Mouse (Mus musculus): ENCODE results near the gene Dis3l2.

DNA sequence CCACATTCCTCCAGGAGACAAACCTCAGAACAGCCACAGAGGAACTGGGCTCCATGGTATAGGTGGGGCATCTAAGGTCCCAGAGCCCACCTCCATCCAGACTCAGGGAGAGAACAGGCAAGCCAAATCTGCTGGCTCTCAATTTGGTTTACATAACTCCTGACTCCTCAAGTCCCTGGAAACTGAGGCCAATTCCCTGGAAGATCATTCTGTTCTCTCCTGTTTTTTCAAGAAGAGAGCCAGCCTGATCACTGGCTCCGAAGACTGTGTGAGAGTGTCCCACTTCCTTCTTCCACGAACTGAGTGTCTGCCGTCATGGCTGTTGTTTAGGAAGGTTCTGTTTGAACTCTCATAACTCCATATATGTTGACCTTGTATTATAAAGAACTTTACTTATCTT is 305.5 kb downstream of the Dis3l2 start:
- TF ChIP-seq TAL1 (IDR thresholded peaks at IDR 0.05; ENCODE audit: low read length) (no peak), GATA1 (IDR thresholded peaks at IDR 0.05; ENCODE audit: low read length) (no peak)
